Mouse (Mus musculus) thymus, adult 18-20 months (tissue): ENCODE measurements around the gene Cct7.

Source experiments
- DNase-seq, 2 experiments: peaks; one replicate each; pipeline ENCODE4 v3.0.0; 2022; ENCODE audit warnings: mixed read lengths in 2 of 2

Gene Cct7

DNA sequence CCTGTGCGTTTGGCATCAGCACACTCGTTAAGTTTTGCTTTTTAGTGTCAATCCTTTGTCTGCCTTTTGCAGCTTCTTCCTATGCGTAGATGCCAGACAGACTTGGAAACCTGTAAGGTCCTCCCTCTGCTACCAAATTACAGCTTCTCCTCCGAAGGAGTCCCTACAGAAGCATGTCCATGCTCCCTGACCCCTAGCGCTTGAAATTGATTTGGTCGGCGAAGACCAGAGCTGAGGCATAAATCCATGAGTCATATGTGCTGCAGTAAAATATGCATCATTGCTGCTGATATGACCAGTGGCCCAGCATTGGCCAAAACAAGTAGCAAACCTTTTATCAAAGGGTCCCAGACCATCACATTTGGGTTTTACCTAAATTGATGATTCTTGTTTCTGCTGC is 1.5 kb downstream of the Cct7 start:
- DNase-seq, result no peak

DNA sequence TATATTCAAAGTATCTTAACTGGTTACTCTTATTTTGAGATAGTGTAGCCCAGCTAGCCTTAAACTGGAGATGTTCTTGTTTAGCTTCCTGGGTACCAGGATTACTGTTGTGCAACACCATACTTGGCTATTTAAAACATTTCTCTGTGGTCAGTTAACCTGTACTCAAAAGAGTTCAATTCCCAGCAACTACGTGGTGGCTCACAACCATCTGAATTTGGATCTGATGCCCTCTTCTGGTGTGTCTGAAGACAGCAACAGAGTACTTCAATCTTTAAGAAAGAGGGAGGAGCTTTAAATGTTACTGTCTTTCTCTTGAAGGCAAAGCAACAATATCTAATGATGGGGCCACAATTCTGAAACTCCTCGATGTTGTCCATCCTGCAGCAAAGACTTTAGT is 8.3 kb downstream of the Cct7 start:
- DNase-seq, result no peak

DNA sequence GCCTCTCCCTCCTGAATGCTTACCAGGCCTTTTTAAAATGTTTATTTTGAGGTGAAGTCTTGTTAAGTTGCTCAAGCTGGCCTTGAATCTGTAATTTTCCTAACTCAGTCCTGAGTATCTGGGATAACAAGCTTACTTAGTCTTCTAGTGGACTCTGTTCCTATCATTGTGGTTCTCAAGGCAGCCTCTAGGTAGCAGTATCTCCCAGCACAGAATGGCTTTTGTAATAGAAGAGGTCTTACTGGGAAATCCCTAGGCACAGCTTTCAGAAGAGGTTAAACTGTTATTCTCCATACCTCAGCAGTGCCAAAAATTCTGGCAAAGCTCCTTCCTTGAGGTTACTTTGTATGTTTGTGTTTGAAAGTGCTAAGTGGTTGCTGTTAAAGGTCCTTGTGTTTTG is 14.1 kb downstream of the Cct7 start:
- DNase-seq, result no peak

- no peak for DNase-seq
Measured at GRCm38 (mm10) chr6:85469660-85470430, 18.5 kb downstream of the Cct7 start.

- no peak for DNase-seq
Measured at GRCm38 (mm10) chr6:85471962-85472361, 20.6 kb downstream of the Cct7 start.

DNA sequence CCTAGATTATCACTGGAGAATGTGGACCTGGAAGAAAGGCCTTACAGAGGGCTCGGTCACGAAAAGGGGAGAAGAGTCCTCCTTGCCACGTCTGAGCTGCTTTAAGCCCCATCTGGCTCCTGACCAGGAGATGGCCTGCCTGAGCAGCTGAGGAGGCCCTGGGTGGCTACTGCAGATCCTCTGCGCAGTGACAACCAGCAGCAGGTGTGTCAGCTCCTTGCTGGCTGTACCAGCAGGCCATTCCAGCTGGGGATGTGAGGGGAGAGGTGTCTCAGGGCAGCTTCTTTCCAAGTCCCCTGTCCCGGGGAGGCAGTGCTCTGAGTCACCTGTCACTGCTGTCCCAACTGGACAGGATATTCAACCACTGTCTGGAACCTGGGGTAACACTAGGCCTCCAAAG is 21.2 kb downstream of the Cct7 start:
- DNase-seq, result no peak

GRCm38 (mm10) chr6:85475581-85475980 is 24.3 kb downstream of the Cct7 start:
- DNase-seq, result no peak

- no peak for DNase-seq
Measured at GRCm38 (mm10) chr6:85477366-85477917, 26.1 kb downstream of the Cct7 start.

GRCm38 (mm10) chr6:85478416-85478815 is 27.1 kb downstream of the Cct7 start:
- no peak for DNase-seq

DNA sequence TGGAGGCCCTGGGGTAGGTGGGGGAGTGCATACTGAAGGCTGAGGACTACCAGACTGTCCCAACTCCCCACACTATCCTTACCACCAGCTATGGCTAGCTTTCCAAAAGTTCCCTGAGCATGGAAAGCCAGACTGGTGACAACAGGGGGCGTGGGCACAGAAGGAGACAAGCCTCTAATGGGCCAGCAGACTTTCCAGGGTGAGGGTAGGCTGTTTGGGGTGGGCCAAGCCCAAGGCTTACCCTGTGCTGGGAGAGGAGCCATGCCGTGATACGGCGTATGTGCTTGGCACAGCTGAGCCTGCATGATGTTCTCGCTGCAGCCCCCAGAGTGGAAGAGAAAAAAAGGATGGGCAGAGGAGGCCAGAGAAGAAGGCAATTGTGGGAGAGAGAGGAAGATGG is 28.7 kb downstream of the Cct7 start:
- DNase-seq, result no peak

- DNase-seq, result no peak
Measured at GRCm38 (mm10) chr6:85480685-85481084, 29.4 kb downstream of the Cct7 start.

DNA sequence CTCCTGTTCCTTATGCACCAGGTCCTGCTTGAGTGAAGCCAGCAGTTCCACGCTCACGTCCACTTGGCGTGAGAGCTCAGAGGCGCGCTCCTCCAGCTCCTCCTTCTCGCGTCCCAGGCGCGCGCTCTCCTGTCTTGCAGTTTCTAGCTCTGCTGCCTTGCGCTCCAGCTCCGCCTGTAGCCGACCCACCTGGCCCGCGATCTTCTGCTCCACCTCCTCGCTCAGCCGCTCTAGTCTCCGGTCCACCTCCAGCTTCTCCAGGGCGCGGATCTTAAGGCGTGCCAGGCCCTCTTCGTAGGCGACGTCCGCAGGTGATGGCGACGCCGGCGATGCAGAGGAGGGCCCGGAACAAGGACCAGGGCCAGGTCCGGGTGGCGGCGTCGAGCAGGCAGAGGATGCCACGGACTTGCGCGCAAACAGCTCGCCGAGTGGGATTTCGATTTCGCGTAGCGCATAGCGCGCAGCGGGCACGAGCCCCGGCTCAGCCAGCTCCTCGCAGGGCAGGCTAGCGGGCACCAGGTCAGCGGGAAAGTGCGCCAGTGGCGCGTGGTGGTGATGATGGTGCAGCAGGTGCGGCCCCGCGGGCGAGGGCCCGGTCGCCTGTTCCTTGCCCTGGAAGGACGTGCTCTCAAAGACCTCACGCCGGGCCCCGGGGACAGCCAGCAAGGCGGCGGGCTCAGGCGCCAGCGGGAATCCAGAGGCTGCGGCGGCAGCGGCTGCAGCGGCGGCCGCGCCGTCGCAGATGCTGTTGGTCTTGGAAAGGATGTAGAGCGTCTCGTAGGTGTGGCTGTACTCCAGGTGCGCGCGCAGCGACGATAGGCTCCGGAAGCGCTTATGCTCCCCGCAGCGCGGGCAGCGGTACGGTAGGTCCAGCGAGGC is 32.8 kb downstream of the Cct7 start:
- no peak for DNase-seq

- DNase-seq, result no peak
Measured at GRCm38 (mm10) chr6:85485738-85486137, 34.4 kb downstream of the Cct7 start.

DNA sequence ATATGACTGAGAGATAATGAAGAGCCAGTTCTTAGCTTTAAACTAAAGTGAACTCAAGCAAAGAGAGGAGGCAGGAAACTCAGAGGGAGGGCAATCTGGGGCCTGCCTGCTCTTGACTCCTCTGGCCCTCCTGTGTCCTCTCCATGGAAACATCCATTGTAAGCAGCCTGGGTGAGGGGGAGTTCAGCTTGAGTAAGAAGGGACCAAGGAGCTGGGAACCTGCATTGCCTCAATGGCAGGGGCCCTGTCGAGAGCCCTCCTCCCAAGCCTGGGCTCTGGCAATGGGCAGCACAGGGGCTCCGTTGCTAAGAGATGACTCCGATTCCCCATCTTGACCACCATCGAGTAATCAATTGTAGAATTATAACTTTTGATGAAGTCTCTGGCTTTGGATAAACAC is 37.2 kb downstream of the Cct7 start:
- DNase-seq, result no peak

- DNase-seq, result no peak
Measured at GRCm38 (mm10) chr6:85489717-85490116, 38.4 kb downstream of the Cct7 start.

- DNase-seq, result no peak
Measured at GRCm38 (mm10) chr6:85490252-85490651, 38.9 kb downstream of the Cct7 start.

DNA sequence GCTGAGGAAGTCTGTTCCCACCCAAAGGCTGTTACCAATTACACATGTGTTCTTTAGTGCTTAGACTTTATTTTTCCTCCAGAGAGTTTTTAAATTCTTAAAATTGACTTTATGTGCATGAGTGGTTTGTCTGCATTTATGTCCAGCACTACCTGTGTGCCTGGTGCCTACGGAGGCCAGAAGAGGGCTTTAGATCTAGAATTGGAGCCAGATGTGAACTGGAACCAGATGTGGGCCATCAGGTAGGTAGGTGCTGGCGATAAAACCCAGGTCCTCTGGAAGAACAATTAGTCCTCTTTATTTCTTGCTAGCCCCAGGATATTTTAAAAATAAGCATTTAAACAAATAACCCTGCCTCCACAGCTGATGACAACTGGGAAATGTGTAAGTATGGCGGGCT is 40.3 kb downstream of the Cct7 start:
- DNase-seq, result no peak

DNA sequence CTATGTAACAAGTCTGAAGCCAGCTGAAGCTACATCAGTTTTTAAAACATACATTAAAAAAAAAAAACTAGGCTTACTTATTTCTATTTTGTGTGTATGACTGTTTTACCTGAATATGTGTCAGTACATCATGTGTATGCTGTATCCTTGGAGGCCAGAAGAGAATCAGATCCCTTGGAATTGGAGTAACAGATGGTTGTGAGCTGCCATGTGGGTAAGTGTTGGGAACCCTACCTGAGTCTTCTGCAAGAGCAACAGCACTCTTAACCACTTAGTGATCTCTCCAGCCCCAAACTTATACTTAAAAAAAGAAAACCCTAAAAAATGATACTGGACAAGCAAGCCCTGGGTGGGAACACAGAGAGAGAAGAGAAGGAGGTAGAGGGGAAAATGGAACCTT is 45.7 kb downstream of the Cct7 start:
- DNase-seq, result no peak

GRCm38 (mm10) chr6:85498147-85498546 is 46.8 kb downstream of the Cct7 start:
- DNase-seq, result no peak

DNA sequence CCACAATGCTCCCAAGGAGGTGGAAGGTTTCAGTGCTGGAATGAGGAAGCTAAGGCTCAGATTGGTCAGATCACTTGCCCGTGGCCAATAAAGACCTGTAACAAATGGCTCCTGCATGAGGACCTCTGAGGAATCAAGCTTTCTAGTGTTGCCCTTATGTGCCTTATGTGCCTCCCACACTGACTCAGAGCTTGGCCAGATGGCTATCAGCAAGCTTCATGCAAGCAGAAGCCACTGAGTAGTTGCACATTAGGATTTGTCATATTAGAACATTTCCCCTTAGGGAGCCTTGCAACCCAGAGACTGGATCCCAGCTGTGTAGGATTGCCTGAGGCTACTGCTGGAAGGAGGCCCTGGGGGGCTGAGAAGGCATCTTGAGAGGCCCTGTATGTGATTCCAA is 49.1 kb downstream of the Cct7 start:
- DNase-seq, result no peak

DNA sequence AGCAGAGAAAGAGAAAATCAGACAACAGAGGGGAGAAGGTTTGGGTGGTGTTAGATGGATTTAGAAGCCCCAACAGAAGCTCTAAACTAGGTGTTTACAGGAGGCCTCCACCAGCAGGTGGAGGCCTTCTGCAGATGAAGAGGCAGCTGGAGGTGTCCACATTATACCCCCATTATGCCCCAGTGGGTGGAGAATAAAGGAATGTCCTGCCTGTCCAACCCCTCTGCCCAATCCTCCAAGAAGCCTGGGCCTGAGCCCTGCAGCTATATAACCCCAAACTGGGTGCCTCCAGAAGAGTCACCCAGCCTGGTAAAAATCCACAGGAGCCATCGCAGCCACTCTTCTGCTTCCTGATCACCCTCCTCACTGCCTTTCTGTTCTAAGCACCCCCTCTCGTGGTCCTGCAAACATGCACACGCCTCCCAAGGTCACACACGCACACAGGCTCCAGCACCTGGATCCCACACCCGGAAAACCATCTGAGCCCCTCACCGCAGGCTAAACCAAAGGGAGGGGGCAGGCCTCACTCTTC is 50.3 kb downstream of the Cct7 start:
- no peak for DNase-seq

- DNase-seq, result no peak
Measured at GRCm38 (mm10) chr6:85502103-85502910, 51.0 kb downstream of the Cct7 start.

- DNase-seq, result no peak
Measured at GRCm38 (mm10) chr6:85502911-85503250, 51.6 kb downstream of the Cct7 start, which contains the start of gene Fbxo41. TSS of gene Fbxo41 (minus strand) at chr6:85502994.
